Mouse (Mus musculus) ES-Bruce4 (cell line): Measurements from ENCODE around the gene Zdhhc13.

Experiments used
- CTCF ChIP-seq: IDR thresholded peaks from one replicate; pipeline ENCODE4 v1.8.1; 2011; ENCODE audit warnings: low read depth, low read length
- EP300 ChIP-seq: IDR thresholded peaks from 2 replicates; pipeline ENCODE4 v1.6.1; 2011; ENCODE audit warnings: low read depth, low read length; ENCODE audit not compliant: insufficient read depth
- POLR2A ChIP-seq: IDR thresholded peaks from one replicate; pipeline ENCODE4 v1.8.1; 2011; ENCODE audit warnings: low read length; ENCODE audit not compliant: insufficient read depth

GRCm38 (mm10) chr7:48864199-48864598, 75.4 kb downstream of the Zdhhc13 start:
- TF ChIP-seq CTCF, result no peak
- TF ChIP-seq POLR2A, result no peak
- TF ChIP-seq EP300, result no peak
